Mouse (Mus musculus) cortical plate, adult 2 months (tissue): Measurements from ENCODE around the gene Washc4.
A peak's percentile ranks its signal among the peaks of the same experiment; 100 is the strongest.

Experiments used
- CTCF ChIP-seq: fragments of 200-500 bp; IDR thresholded peaks from 2 replicates; pipeline ENCODE4 v1.5.1; 2011; ENCODE audit warnings: mild to moderate bottlenecking, control low read depth, low read length; ENCODE audit not compliant: insufficient read depth; ENCODE audit errors: extremely low read depth
- POLR2A ChIP-seq: fragments of 200-500 bp; IDR thresholded peaks from 2 replicates; pipeline ENCODE4 v1.6.1; 2011; ENCODE audit warnings: mild to moderate bottlenecking, low read length, control low read depth; ENCODE audit not compliant: insufficient read depth; ENCODE audit errors: extremely low read depth

- TF ChIP-seq CTCF (peak; percentile 27; the same call in 1 of the 2 replicates), POLR2A (no peak)
These were observed 34.4 kb upstream of the Washc4 start for GRCm38 (mm10) chr10:83508962-83509660.
